Mouse (Mus musculus): Measurements from ENCODE around the gene Hck.

- TF ChIP-seq ZC3H11A (IDR thresholded peaks at IDR 0.05; ENCODE audit: borderline replicate concordance, low read depth, low read length) (no peak), HCFC1 (IDR thresholded peaks at IDR 0.05; ENCODE audit: borderline replicate concordance, insufficient read depth, low read length) (no peak), ZNF384 (IDR thresholded peaks at IDR 0.05; ENCODE audit: low read depth, low read length) (no peak), CHD2 (IDR thresholded peaks at IDR 0.05; ENCODE audit: low read depth, low read length) (no peak), MAFK (IDR thresholded peaks at IDR 0.05; ENCODE audit: insufficient read depth, low read depth, low read length) (no peak)
Observed at GRCm38 (mm10) chr2:153074651-153075050, 33.6 kb upstream of the Hck start.

Measured in ES-E14 (cell line).